Mouse (Mus musculus): Measurements from ENCODE around the gene C77080. TPM values are rescaled to one million over a fixed set of nuclear protein-coding genes. Genes with fewer than 3 reads are reported as not detected.

The C77080 gene
- polyA plus RNA-seq, 1 experiment, result 86.0 TPM

DNA sequence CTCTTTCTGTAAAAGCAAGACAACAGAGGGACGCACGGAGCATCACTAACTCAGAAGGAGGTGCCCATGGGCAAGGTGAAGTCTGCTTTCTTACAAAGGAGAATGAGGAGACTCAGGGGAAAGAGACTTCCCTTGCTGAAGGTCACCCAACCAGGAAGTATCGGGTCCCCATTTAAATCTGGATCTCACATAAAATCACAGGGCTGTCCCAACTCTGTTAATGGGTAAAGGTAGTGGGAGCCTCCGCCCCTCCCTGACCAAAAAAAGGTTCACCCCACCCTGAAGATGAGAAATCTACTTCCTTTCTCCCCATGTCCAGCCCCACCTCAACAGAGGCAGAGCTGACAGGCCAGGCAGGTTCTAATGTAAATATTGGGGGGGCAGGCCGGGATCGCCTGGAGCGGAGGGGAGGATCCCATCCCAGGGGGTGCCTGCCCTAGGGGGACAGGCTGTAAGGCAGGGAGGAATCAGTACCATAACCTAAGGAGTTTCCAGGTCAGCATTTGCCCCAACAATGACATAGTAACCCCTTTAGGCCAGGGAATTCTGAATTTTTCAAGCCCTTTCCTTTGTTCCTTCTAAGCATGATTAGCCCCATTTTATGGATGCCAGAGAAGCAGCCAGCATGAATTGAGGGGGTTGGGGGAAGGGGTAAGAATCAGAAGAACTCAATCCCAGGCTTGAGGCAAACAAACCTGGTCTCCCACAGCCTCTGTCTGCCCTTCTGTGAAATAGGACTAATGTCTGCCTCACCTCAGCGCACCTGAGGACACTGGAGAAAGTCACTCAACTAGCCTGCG, 28.4 kb downstream of the C77080 start:
- no peak for TF ChIP-seq GATA1 (IDR thresholded peaks at IDR 0.05; ENCODE audit: low read length)

DNA sequence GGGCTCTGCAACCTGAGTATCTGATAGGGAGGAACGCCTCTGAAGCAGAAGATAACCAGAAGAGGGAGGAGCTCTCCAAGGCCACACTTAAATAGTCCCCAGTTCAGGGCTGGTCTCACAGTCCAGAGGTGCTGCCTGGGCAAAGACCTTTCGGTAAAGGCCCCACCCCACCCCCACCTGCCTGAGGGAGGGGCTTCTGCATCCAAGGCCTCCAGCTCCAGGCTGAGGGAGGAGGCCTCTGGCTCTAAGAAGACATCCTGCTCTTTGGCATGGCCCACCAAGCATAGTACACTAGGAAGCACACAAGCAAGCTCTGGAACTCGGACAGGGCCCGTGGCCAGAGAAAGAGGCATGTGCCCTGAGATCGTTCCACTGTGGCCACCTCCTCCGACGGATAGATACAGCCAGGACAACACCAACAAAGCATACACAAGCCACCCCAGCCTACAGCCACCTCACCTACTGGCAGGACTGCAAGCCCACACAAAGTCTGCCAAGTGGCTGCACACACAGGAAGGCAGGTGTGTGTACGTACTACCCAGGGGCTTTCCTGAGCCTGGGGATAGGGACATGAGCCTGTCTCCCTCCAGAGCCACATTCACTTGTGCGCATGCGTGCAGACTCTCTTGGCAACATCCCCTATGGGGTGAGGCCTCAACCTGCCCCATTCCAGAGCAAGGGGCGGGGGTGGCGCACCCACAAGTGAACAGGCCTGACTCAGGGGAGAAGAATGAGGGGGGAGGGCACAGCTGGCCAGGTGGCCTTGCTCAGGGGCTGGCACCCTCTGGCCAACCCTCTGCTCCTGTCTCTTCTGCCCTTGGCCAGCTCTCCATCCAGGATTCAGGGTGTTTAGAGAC, 29.4 kb downstream of the C77080 start:
- TF ChIP-seq GATA1 (IDR thresholded peaks at IDR 0.05; ENCODE audit: low read length), result peak; percentile 34

DNA sequence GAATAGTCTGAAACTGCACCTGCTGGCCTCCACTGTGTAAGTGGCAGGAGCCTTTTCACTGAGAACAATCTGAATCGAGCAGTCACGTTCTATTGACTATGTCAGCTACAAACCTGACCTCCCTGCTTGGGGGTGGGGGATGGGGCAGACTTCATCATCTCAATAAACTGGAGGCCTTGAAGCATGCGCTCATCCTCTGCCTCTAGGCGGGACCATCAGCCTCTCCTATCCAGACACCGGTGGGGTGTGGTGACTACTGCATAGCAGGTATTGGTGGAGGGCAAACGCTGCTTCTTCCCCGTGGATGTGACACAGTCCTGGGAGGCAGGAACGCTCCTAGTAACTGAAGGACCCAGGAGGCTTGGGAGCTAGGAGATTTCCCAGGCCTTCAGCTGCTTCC, 30.3 kb downstream of the C77080 start:
- TF ChIP-seq GATA1 (IDR thresholded peaks at IDR 0.05; ENCODE audit: low read length), result no peak

DNA sequence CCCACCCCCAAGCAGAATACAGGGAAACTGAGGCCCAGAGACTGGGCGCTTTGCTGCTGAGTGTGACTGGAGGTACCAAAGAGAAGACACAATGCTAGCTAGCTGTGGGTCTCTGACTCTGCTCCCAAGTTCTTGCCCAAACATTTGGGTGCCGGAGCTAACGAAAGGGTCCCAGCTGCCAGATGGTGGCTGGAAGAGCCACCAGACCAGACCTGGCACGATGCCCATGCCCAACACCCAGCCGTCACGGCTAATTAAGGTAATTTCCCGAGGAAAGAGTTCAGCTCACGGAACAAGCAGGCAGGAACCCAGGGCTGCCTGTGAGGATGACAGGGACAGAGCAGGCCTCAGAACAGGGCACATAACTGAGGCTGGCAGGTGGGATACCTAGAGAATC, 33.2 kb downstream of the C77080 start:
- TF ChIP-seq GATA1 (IDR thresholded peaks at IDR 0.05; ENCODE audit: low read length), result no peak

DNA sequence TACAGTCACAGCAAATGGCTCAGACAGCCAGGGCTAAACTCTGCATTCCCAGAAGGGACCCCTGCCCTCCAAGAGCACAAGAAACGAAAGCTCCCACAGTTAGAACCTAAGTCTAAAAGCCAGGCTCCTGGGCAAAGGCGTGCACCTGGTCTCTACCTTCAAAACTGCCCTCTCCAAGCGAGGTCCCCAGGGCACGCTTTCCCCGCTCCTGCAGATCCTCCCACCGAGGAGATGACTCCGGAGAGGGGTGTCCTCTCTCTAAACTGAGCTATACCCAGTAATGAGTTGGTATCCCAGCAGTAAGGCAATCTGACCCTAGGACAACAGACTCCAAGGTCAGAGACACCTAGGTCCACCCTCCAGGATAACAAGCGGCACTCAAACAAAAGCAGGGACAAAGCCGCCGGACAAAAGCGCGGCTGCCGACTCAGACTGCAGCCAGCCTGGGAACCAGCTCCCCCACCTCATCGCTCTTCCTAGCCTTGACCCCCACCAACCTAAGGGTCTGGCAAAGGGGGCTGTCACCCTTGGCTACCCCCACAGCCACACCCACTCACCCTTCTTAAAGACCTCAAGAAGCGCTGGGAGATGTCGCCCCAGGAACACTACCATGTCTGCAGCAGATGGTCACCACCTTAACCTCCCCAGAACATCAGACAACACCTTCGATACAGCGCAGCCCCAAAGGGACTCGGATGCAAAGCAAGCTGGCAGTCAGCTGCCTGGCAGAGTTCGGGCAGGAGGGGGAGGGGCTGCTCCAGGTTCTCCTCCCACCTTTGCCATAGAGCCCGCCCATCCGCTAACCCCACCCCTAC, 33.8 kb downstream of the C77080 start:
- TF ChIP-seq GATA1 (IDR thresholded peaks at IDR 0.05; ENCODE audit: low read length), result no peak

DNA sequence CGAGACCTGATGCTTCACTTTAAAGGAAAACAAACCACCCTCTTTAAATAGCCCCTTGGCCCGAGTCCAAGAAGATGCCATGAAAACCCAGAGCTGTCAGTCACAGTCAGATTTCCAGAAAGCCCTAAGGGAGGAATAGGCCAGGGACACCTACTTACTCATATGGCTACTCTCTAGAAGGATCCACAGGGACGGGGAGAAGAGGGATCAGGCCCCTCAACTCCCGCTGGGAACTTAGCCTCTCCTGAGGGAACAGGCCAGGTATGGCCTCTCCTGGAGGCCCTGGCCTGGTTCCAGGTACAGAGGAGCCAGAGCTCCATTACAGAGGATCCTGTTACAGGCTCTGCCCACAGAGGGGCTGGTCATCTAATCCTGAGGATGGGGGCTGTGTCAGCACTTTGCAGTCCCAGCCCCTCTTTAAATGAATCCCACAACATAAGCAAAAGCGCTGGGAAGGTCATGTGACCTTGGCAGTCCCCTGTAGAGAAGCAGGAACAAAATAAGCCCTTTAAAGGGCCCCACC, 34.7 kb downstream of the C77080 start:
- no peak for TF ChIP-seq GATA1 (IDR thresholded peaks at IDR 0.05; ENCODE audit: low read length)

DNA sequence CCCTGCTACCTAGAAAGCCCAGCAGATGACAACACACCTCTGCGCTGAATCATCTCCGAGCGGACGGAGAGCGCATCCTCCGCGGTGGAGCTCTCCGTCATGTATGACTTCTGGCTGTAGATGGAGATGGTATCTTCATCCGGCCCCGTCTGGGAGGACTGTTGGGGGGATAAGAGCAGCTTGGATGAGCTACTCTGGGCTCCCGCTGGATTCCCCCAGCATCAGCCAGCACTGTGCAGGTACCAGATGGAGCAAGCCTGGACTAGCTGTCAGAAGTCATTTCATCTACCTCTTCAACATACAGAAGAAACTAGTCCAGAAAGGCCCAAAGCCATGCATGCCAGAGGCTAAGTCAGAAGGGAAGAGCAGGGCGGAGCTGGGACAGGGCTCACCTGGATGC, 35.9 kb downstream of the C77080 start:
- TF ChIP-seq GATA1 (IDR thresholded peaks at IDR 0.05; ENCODE audit: low read length), result no peak

DNA sequence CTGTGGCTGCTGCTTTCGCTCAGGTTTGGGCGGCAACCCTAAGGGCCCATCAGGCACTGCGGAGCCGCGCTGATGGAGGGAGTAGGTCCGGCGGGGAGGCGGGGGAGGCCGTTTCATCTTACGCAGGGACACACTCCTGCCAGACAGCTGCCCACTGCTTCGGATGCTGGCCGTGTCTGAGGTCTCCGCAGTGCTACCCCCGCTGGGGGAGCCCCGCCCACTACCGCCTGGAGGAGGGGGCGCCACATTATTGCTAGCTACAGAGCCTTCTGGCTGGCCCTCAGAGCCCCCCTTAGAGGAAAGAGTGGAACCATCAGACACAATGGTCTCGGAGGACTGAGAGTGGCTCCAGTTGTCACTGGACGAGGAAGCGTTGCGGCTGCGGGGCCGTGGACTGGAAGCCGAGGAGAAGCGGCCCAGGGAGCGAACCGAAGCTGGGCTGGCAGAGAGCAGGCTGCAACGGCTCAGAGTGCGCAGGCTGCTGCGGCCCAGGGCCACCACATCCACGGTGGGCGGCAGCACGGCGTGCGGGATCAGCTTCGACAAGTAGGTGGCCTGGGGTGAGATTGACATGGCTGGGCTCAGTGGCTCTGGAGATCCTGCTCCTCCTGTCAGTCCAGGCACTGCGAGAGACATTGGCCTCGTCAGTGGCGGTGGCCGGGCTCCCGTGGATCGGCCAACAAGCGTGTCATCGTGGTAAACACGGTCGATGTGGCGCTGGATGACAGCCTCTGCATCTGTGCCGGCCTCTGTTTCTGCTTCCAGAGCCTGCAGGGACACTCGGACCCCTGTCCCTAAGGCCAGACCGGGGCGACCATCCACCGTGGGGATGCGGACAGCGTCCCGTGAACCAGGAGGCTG, 37.6 kb downstream of the C77080 start:
- TF ChIP-seq GATA1 (IDR thresholded peaks at IDR 0.05; ENCODE audit: low read length), result no peak

DNA sequence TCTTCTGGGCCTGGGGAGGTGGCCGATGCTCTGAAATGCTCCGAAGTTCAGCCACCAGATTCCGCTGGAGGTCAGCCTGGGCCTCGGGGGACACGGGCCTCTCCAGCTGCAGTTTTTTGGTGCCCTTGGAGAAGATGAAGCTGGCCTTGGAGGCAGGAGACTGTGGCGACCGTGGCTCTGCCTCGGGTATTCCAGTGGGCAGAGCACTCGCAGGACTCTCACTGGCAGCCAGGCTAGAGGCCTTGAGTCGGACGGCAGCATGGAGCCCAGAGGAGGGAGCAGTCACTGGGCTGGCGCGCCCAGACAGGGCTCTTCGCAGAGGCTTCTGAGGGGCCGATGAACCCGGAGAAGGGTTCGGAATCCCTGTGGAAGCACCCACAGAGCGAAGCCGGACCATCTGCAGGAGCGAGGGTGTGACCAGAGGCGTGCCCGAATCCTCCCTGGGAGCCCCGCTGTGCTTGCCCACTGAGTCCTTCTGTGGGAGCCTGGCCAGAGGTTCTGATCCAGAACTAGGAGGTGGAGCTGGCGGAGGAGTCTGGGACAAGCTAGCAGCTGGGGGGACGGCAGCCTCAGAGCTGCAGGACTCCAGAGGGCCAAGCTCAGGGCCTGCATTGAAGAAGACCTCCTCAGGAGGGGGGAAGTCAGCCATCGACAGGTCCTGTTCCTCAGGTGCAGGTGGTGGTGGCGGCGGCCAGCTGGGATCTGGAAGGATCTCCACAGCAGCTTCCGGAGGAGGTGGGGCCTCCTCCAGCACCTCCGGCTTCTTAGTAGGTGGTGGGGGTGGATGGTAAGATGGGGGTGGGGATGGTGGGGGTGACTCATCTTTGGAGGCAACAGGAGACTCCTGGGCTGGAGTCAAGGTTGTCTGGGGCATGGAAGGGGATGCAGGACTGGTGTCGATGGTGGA, 38.9 kb downstream of the C77080 start:
- no peak for TF ChIP-seq GATA1 (IDR thresholded peaks at IDR 0.05; ENCODE audit: low read length)

DNA sequence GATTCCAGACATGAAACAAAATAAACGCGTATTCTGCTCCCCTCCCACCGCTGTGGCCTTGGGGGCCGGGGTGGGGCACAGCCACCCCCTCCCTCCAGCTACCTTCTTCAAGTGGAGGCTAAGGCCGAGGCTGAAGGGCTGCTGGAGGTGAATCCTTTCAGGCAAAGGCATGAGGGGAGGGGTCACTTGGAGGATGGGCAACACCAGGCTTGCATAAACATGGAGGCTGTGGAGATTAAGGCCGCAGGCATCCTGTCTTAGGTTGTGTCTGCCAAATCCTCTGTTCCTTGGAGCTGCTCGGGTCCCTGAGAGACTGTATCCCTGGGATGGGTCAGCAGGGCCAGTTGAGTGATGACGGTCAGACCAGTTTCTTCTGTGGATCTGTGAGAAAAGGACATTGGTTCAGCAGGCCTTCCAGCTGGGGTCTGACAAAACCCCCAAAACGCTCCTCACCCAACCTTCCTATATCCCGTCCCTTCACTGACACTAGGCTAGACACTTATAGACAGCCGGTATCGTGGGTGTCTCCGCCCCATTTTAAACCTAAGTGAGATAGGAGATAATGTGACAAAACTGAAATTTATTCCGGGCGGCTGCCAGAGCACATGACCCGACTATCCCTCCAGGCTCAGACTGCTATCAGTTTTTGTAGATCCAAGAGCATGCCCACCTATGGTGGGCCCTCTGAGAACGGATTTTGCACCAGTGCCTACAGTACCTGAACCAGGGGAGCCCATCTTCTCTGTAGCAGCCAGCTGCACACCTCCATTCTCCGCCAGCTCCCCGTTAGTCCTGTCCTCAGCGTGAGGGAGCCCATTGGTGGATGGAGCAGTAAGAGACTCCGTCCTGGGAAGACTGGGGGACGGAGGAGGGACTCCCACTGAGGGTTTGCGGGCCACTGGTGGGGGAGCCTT, 39.9 kb downstream of the C77080 start:
- no peak for TF ChIP-seq GATA1 (IDR thresholded peaks at IDR 0.05; ENCODE audit: low read length)

DNA sequence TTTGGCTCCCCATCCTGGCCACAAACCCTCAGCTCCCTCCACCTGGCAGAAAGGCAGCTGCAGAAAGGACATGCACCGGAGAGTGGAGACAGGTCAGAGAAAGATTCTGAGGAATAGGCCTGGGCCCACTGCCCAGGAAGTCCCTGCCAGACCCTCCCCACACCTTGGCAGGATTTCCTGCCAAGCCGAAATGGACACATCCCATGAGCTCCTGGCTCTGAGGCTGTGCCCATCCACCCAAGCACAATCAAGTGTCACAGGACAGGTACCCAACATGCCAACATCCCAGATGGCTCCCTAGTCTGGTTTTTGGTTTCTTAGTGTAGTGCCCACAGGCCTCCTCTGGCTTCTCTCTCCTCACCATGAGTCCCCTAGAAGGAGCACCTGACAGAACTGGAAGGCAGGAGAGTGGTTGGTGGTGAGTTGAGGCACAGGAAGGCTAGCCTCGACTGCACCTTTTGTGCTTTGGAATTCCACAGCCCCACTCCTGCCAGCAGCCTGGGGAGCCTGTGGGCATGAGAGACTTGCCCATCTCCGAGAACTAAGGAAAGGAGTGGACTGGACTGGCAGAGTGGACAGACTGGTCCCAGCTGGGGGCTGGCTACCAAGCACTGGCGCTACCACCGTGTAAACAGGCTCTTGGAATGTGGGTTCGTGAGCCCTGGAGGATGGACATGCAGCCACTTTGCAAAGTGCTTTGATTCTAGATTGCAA, 40.7 kb downstream of the C77080 start:
- TF ChIP-seq GATA1 (IDR thresholded peaks at IDR 0.05; ENCODE audit: low read length), result no peak

DNA sequence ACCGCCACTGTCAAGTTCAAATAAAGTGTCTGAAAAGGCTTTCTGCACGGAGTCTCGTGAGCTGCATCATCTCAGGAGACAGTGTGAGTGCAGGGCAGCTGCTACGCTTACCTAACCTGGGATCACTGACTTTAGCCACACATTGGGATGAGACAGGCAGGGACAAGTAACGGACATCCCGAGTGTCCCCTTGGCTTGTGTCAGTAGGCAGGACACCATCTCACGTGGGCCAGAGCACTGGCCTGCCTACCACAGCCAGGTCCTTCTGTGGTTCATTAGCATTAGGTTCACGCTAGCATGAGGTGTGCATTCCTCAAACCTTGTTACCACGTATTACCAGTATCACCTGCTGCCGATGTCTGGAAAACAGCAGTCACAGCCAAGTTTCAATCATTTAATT, 42.0 kb downstream of the C77080 start:
- no peak for TF ChIP-seq GATA1 (IDR thresholded peaks at IDR 0.05; ENCODE audit: low read length)
